Mouse (Mus musculus) C2C12 (cell line): ENCODE measurements at regions not wholly inside any gene's neighbourhood (a gene's known extent, or its start where the extent isn't known, plus 50 kb on each side); places are given as distances from the start of the nearest gene placed in this dataset.
A peak's percentile ranks its signal among the peaks of the same experiment; 100 is the strongest.

Experiments used
- H3K27me3 ChIP-seq: one replicate; pipeline ENCODE4 v1.6.1; 2011; ENCODE audit not compliant: control insufficient read depth, insufficient read depth, insufficient read length
- H3K36me3 ChIP-seq: one replicate; pipeline ENCODE4 v1.6.1; 2011; ENCODE audit not compliant: control insufficient read depth, insufficient read depth
- H3K4me3 ChIP-seq: one replicate; pipeline ENCODE4 v1.5.1; 2011; ENCODE audit warnings: mild to moderate bottlenecking, control low read depth; ENCODE audit not compliant: poor library complexity, insufficient read depth, severe bottlenecking
- H3K79me2 ChIP-seq: one replicate; pipeline ENCODE4 v1.6.1; 2011; ENCODE audit not compliant: control insufficient read depth, insufficient read depth
- H3K79me3 ChIP-seq: one replicate; pipeline ENCODE4 v1.6.1; 2011; ENCODE audit warnings: low read depth, control low read depth
- H3ac ChIP-seq: one replicate; pipeline ENCODE3; 2011; ENCODE audit warnings: low read depth; ENCODE audit not compliant: control insufficient read depth, insufficient read length
- CEBPB ChIP-seq: IDR thresholded peaks from one replicate; pipeline ENCODE4 v1.6.1; 2011; ENCODE audit warnings: low read depth, mild to moderate bottlenecking, control low read depth, moderate library complexity
- CTCF ChIP-seq: IDR thresholded peaks from one replicate; pipeline ENCODE4 v1.5.1; 2011; ENCODE audit not compliant: control insufficient read depth, insufficient read depth, insufficient read length
- FOSL1 ChIP-seq: IDR thresholded peaks from one replicate; pipeline ENCODE4 v1.8.0; 2011; ENCODE audit warnings: mild to moderate bottlenecking, low read length; ENCODE audit not compliant: poor library complexity, insufficient read depth, severe bottlenecking
- MAX ChIP-seq: IDR thresholded peaks from one replicate; pipeline ENCODE4 v1.6.1; 2011; ENCODE audit warnings: mild to moderate bottlenecking, control low read depth
- MYOD1 ChIP-seq: IDR thresholded peaks from one replicate; pipeline ENCODE4 v1.6.1; 2011; ENCODE audit warnings: low read depth; ENCODE audit not compliant: control insufficient read depth, insufficient read length
- MYOG ChIP-seq: IDR thresholded peaks from one replicate; pipeline ENCODE4 v1.6.1; 2011; ENCODE audit not compliant: control insufficient read depth, insufficient read length; ENCODE audit errors: extremely low read depth
- USF1 ChIP-seq: IDR thresholded peaks from one replicate; pipeline ENCODE4 v1.6.1; 2011; ENCODE audit warnings: low read depth, mild to moderate bottlenecking, control low read depth, moderate library complexity

GRCm38 (mm10) chr4:55741355-55741754 is 209.1 kb upstream of the Klf4 start:
- no peaks in the 10 kb centered on the region for H3K36me3 ChIP-seq
- TF ChIP-seq MYOG = no peak
- no peak for TF ChIP-seq MYOD1
- no peak for TF ChIP-seq CEBPB
- TF ChIP-seq MAX = no peak
- TF ChIP-seq USF1 = no peak
- no peak for TF ChIP-seq CTCF
- H3K79me3 ChIP-seq = no peaks in the 10 kb centered on the region
- H3K27me3 ChIP-seq = no peaks in the 10 kb centered on the region
- no peaks in the 10 kb centered on the region for H3K79me2 ChIP-seq
- no peak overlapping the region for H3ac ChIP-seq
- no peak overlapping the region for H3K4me3 ChIP-seq

- Histone ChIP-seq H3K4me3 (no peak overlapping the region), H3K27me3 (no peaks in the 10 kb centered on the region), H3ac (no peak overlapping the region), H3K79me3 (no peaks in the 10 kb centered on the region), H3K36me3 (no peaks in the 10 kb centered on the region), H3K79me2 (no peaks in the 10 kb centered on the region)
- TF ChIP-seq CEBPB (no peak), USF1 (no peak), FOSL1 (no peak), CTCF (no peak), MAX (no peak), MYOG (no peak), MYOD1 (no peak)
Observed at GRCm38 (mm10) chr4:55740062-55740461, 207.8 kb upstream of the Klf4 start.

- no peak overlapping the region for H3ac ChIP-seq
- no peaks in the 10 kb centered on the region for H3K79me3 ChIP-seq
- H3K4me3 ChIP-seq = no peak overlapping the region
- H3K79me2 ChIP-seq = no peaks in the 10 kb centered on the region
- TF ChIP-seq FOSL1 (no peak), CTCF (no peak), USF1 (no peak), CEBPB (no peak), MAX (no peak), MYOG (no peak)
- no peaks in the 10 kb centered on the region for H3K36me3 ChIP-seq
- no peaks in the 10 kb centered on the region for H3K27me3 ChIP-seq
Observed at GRCm38 (mm10) chr4:55738714-55739113, 206.4 kb upstream of the Klf4 start.

DNA sequence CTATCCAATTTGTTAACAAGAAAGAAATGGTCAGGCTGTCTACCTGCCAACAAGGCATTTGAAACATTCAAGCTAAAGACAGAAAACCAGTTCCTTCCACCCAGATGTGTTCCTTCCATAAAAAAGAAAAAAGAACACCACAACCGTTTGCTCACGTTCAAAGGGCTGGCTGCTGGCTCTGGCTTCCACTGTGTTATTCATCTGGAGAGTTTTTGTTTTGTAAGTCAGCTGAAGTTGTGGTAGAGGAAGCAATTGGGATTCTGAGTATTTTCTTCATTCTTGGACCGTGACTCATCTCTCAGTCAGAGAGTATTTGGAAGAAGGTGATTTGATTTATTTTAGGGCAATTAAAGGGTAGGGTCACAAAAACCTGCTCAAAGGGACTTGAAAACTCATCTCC is 203.2 kb upstream of the Klf4 start:
- no peaks in the 10 kb centered on the region for H3K27me3 ChIP-seq
- H3ac ChIP-seq = no peak overlapping the region
- H3K36me3 ChIP-seq = no peaks in the 10 kb centered on the region
- H3K79me3 ChIP-seq = no peaks in the 10 kb centered on the region
- no peaks in the 10 kb centered on the region for H3K79me2 ChIP-seq
- H3K4me3 ChIP-seq = no peak overlapping the region
- TF ChIP-seq CTCF = no peak
- TF ChIP-seq CEBPB = no peak
- no peak for TF ChIP-seq MYOG
- no peak for TF ChIP-seq MYOD1
- TF ChIP-seq USF1 = no peak
- TF ChIP-seq FOSL1 = peak; percentile 67
- TF ChIP-seq MAX = peak; percentile 13

GRCm38 (mm10) chr4:55734331-55734730 is 202.1 kb upstream of the Klf4 start:
- no peaks in the 10 kb centered on the region for H3K79me2 ChIP-seq
- H3K36me3 ChIP-seq = no peaks in the 10 kb centered on the region
- no peak overlapping the region for H3ac ChIP-seq
- H3K4me3 ChIP-seq = no peak overlapping the region
- H3K27me3 ChIP-seq = no peaks in the 10 kb centered on the region
- no peak for TF ChIP-seq MYOG
- no peak for TF ChIP-seq MAX
- TF ChIP-seq MYOD1 = no peak
- no peak for TF ChIP-seq CTCF
- peak; percentile 30 for TF ChIP-seq FOSL1
- no peak for TF ChIP-seq USF1
- no peak for TF ChIP-seq CEBPB
- no peaks in the 10 kb centered on the region for H3K79me3 ChIP-seq

DNA sequence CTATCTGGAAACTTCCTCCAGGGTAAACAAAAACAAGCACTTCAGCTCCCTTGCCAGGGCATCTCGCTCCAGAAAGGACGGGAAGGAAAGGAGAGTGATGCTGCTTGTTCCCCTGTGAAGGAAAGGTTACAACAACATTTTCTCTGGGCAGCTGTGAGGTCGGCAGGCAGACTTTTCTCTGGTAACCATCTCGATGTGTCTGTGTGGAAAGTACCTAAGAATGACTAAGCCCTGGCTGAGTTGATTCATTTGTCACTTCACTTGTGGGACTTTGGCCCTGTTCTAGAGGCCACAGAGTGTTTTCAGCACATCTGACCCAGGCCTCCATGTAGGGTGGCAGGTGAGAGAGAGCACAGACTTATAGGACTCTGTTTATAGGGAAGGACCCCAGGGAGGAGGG is 201.0 kb upstream of the Klf4 start:
- no peak overlapping the region for H3K4me3 ChIP-seq
- H3K79me2 ChIP-seq = no peaks in the 10 kb centered on the region
- H3K27me3 ChIP-seq = no peaks in the 10 kb centered on the region
- no peaks in the 10 kb centered on the region for H3K79me3 ChIP-seq
- H3ac ChIP-seq = no peak overlapping the region
- peak; percentile 8 for TF ChIP-seq MYOD1
- TF ChIP-seq USF1 = no peak
- H3K36me3 ChIP-seq = no peaks in the 10 kb centered on the region
